Mouse (Mus musculus) lung, postnatal 0 days (tissue): ENCODE measurements around the gene Nuak1.

Experiments
- CTCF ChIP-seq: IDR thresholded peaks from 2 replicates; pipeline ENCODE4 v1.5.1; 2016; ENCODE audit warnings: antibody characterized with exemption, mild to moderate bottlenecking
- EP300 ChIP-seq: IDR thresholded peaks from 2 replicates; pipeline ENCODE4 v1.6.1; 2016; ENCODE audit warnings: antibody characterized with exemption, mild to moderate bottlenecking, control low read depth

GRCm38 (mm10) chr10:84460420-84461101, 20.2 kb upstream of the Nuak1 start:
- TF ChIP-seq CTCF (no peak), EP300 (no peak)
